Mouse (Mus musculus): ENCODE measurements around the gene Ms4a6c.
"Not testable (repeated sequence)": the region's sequence is repeated elsewhere in the genome, so short reads cannot be mapped to it uniquely, and the experiment has no call there.

Gene Ms4a6c

DNA sequence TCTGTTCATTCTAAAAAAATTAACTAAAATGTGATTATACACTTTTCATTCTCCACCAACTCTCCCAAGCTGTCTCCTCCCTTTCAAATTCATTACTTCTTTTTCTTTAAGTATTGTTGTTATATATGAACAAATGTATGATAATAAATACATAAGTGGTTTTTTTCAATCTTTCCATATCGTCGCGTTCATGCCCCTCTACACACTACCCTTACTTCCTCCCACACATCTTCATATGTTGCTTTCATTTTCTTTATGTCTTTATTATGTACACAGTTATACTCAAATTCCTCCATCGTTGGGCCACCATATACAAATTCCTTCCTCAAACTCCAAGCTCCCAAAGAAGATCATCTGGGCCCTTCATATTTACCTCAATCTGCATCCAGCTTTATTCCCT, 32.2 kb downstream of the Ms4a6c start:
- no peak for DNase-seq (ENCODE audit: low spot score in 2 of 2)

DNA sequence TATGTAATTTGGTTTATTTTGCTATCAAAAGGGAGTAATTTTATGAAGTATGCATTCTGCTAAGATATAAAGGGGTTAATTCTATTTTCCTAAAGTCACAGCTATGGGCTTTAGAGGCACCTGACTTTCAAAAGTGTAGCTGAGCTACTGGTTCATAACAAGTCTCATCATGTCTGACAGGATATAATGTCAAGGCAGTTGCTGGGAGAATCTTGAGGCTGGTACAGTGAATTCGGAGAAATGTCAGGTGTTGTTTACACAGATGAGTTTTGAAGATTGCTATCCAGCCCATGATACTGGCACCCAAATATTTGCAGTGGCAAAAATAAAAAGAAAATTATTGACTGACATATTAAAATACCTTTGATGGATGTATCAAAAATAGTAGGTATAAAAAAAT, 35.7 kb downstream of the Ms4a6c start:
- DNase-seq (ENCODE audit: low spot score in 2 of 2), result no peak

DNA sequence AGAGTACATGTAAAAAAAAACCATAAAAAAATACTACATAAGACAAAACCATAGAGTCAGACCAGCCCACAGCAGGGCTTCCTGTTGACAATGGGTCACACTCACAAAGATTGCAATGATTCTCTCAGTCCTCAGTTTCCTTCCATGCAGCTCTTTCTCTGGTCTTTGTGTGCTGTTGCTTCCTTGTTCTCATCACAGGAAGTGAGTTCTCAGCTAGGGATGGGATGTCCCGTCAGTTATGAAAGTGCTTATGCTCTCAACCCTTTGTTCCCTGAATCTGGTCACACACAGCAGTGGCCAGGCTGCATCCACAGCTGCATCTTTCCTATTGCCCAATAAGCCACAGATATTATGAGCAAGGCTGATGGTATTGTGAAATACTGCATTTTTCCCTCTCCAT, 44.3 kb downstream of the Ms4a6c start:
- no peak for DNase-seq (ENCODE audit: low spot score in 2 of 2)

DNA sequence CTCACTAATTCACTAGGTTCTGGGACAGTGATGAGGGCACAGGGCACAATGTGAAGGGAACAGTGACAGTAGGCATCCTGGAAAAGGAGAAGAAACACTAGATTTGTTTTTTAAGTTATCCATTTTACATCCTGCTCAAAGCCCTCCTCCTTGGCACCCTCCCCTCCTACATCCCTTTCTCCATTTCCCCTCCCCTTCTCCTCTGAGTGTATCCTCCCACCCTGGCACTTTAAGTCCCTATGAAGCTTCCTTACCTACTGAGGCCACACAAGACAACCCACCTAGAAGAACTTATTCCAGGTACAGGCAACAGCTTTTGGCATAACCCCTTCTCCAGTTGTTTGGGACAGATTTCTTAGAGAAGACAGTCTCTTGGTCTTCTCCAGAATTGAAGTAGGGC, 47.1 kb downstream of the Ms4a6c start, which contains the start of gene Ms4a6b:
TSS of gene Ms4a6b (plus strand) at position 267 of the 400 bp plus-strand sequence.
- DNase-seq (ENCODE audit: low spot score in 2 of 2), result no peak

DNA sequence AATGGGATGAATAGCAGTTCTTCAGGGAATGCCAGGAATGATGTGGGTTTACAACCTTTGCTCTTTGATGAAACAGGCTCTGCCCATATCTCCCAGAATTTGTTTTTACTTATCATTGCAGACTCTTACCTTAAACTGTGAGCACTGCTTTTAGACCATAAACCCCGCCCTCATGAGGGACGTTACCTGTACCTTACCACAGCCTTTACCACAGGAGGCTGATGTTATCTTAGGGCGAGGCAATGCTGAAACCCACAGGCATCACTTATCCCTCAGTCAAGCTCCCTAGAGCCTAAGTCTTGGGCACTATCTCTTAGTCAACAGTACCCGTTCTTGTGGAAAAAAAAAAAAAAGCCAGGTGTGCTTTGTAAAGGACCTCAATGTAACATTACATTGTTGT, 47.7 kb downstream of the Ms4a6c start:
- DNase-seq (ENCODE audit: low spot score in 2 of 2), result no peak

DNA sequence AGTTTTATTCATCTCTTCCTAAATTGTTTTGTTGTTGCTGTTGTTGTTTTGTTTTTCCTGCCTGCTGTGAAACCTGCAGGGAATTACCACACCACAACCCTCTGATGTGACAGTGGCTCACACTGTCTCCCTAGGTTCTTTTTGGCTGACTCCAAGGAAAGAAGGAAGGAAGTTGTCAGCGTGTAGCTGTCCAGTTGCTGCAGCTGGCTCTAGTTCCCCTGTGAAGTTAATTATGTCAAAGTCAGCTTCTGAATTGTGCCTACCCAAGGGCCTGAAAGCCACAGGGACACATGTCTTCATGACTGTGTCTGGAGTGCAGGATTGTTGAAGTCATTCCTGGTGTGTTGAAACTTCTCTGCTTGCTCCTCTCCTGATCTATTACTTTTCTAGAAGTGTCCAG, 48.2 kb downstream of the Ms4a6c start:
- DNase-seq (ENCODE audit: low spot score in 2 of 2), result not testable (repeated sequence)

DNA sequence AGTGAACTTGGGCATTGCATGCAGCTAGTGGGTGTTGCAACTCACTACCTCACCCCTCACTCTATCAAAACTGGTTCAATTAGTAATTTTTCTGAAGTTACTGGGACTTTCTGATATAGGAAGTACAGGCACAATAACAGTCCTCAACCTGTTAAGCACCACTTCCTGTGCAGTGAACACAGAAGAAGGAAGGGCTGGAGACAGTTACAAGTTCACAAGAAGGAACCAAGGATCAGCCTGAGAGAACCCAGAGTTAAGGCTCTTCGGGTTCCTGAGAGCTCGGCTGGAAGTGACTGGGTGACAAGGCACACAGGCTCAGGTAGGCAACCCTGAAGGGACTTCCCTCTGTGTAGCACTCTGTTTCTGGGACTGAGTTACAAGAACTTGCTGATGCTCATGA, 49.2 kb downstream of the Ms4a6c start:
- DNase-seq (ENCODE audit: low spot score in 2 of 2), result not testable (repeated sequence)

DNA sequence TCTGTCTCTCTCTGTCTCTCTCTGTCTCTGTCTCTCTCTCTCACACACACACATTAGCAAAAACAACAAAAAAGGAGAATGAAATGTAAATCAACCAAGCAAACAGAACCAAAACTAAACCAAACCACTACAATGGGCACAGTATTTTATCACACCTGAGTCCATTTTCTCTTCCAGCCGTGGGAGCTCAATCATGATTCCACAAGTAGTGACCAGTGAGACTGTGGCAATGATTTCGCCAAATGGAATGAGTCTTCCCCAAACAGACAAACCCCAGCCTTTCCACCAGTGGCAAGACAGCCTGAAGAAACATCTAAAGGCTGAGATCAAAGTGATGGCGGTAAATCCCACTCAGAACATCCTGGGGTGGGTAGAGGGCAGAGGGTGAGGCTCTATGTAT, 51.0 kb downstream of the Ms4a6c start:
- no peak for DNase-seq (ENCODE audit: low spot score in 2 of 2)
